Mouse (Mus musculus): Measurements from ENCODE around the gene Mrpl58. TPM values are rescaled to one million over a fixed set of nuclear protein-coding genes. Genes with fewer than 3 reads are reported as not detected.

Gene Mrpl58
- polyA plus RNA-seq, 1 experiment from 2014 or later: 173 TPM

DNA sequence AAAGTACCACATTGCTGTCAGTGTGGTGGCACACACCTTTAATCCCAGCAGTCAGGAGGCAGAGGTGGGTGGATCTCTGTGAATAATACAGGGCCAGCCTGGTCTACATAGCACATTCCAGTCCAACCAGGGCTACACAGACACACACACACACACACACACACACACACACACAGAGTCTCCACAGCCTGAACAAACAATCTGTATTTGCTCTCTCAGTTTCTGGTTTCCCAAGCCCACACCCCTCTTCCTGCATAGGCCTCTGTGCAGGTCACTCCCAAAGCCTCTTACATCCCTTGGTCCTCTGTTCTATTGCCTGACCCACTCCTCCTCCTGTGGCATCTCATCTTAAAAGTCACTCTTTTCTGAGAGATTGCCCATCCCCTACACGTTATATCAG is 31.5 kb upstream of the Mrpl58 start:
- Histone ChIP-seq H3K36me3 (no peaks in the 10 kb centered on the region), H3K4me1 (peaks cover 24% of the 10 kb centered on the region), H3K4me2 (no peak overlapping the region), H3K4me3 (no peak overlapping the region), H3K9me3 (no peaks in the 10 kb centered on the region), H3K27me3 (replicated peaks) (peaks cover 90% of the 10 kb centered on the region), H3K27ac (replicated peaks) (no peak overlapping the region), H3K9ac (no peak overlapping the region)
- WGBS: 37% methylated on average over 1 of the region's 1 CpGs
- no peak for ATAC-seq (ENCODE audit: extremely low read depth, insufficient number of reproducible peaks, low FRiP score, low TSS enrichment)

DNA sequence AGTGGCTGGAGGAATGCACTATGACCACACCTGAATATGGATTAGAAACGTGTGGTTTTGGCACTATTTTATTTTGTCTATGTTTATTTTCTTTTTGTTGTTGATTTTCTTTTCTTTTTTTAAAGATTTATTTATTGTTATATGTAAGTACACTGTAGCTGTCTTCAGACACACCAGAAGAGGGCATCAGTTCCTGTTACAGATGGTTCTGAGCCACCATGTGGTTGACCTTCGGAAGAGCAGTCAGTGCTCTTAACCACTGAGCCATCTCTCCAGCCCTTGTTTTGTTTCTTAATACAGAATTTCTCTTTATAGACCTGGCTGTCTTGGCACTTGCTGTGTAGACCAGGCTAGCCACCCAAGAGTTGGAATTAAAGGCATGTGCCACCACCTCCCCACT is 30.8 kb upstream of the Mrpl58 start:
- Histone ChIP-seq H3K9ac (no peak overlapping the region), H3K4me3 (no peak overlapping the region), H3K9me3 (no peaks in the 10 kb centered on the region), H3K27me3 (replicated peaks) (peaks cover 85% of the 10 kb centered on the region), H3K4me1 (peaks cover 17% of the 10 kb centered on the region), H3K4me2 (no peak overlapping the region), H3K27ac (replicated peaks) (no peak overlapping the region), H3K36me3 (no peaks in the 10 kb centered on the region)
- ATAC-seq (ENCODE audit: extremely low read depth, insufficient number of reproducible peaks, low FRiP score, low TSS enrichment): no peak
- WGBS: 39% methylated on average over 2 of the region's 2 CpGs

DNA sequence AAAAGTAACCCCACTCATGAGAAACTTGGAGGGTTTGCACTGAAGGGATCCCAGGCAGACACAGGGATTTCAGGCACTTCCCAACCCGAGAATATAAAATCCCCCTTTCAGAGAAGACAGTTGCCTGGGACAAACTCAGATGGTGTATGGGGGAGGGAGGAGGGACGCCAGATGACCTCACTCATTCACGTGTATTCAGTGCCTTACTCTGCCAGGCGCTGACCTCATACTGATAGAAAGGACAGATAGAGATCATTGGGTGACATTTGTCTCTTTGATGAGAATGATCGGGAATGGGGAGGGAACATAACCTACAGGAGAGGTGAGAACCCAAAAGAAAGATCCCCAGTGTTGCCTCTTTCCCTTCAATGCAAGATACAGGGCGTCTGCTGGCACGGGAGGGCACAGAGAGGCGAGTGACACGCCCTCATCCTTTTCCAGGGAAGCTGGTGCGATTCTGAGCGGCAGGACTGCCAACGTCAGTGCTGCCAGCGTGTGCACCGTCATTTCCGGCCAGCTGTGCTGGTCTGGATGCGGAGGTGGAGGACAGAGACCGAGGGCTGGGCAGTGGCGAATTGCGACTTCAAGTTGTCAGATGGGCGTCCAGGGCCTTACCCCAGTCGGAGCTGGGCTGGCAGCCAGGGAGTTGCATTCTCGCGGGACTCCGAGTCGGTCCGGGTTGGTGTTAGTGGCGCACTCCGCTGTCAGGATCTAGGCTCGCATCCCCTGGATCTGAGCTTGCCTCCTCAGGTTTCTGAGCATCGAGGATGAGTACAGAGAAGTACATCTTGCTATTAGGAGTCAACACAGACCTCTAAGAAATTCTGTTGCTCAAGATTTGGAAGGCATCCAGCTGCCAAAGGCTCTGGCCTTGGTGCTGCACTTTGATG is 29.5 kb upstream of the Mrpl58 start:
- 2% methylated on average over 30 of the region's 30 CpGs for WGBS
- H3K27me3 ChIP-seq (replicated peaks): peaks cover 74% of the 10 kb centered on the region
- no peak; the same call in 1 of the 2 replicates for ATAC-seq (ENCODE audit: extremely low read depth, insufficient number of reproducible peaks, low FRiP score, low TSS enrichment)

DNA sequence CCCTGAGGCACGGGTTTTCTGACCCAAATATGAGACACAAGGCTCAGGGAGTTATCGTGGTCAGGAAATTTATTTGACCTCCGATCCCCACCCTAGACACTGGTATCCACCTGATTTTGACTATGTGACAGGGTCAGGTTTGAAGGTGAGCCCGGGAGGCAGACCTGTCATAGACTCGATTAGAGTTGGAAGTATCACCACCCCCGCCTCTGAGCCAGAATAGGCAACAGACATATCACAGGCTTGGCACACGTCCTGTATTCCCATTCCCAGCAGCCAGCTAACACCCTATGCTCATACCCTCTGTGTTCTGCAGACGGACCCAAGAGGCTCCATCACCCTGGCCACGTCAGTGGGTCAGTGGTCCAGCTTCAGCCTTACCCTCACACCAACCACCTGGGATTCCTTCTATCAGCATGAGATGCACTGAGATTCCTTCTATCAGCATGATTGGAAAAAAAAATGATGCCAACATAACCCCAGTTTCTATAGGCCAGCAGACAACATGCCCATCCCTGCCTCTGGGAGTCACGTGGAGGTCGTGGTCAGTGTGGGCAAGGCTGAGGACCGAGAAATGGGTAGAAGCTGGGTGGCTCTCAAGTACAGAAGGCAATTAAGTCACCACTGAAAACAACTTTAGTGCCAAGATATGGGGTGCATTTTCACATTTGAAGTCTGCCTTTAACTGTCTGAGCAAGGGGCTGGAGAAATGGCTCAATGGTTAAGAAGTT is 28.7 kb upstream of the Mrpl58 start:
- Histone ChIP-seq H3K27me3 (replicated peaks) (peaks cover 66% of the 10 kb centered on the region), H3K27ac (replicated peaks) (no peak overlapping the region; the same call in 1 of the 2 replicates), H3K4me1 (peaks cover 16% of the 10 kb centered on the region), H3K9ac (peak overlapping the region; percentile 76), H3K4me2 (peak overlapping the region; percentile 82), H3K36me3 (no peaks in the 10 kb centered on the region), H3K4me3 (peak overlapping the region; percentile 49), H3K9me3 (no peaks in the 10 kb centered on the region; the same call in 1 of the 2 replicates)
- 51% methylated on average over 12 of the region's 12 CpGs for WGBS
- ATAC-seq (ENCODE audit: extremely low read depth, insufficient number of reproducible peaks, low FRiP score, low TSS enrichment): no peak

More for the DNA sequence above, 29.5 kb upstream of the Mrpl58 start:
- Histone ChIP-seq H3K27ac (replicated peaks) (no peak overlapping the region; the same call in 1 of the 2 replicates), H3K9me3 (no peaks in the 10 kb centered on the region; the same call in 1 of the 2 replicates), H3K4me2 (peak overlapping the region; percentile 82), H3K4me1 (peaks cover 16% of the 10 kb centered on the region), H3K9ac (peak overlapping the region; percentile 76), H3K4me3 (peak overlapping the region; percentile 49), H3K36me3 (no peaks in the 10 kb centered on the region)

DNA sequence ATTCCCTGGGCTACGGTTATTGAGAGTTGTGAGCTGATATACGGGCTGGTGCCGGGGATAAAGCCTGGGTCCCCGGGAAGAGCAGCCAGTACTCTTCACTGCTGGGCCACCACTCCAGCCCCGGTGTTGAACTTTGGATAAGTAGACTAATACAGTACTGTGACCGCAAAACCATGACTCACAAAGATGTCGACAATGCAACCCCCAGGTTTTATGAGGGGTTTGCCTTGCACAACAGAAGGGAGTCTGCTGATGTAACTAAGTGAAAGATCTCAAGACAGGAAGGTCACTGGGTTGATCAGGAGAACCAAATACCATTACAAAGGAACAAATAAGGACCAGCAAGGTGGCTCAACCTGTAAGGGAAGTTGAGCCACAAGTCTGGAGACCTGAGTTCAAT is 26.8 kb upstream of the Mrpl58 start:
- H3K9me3 ChIP-seq: no peaks in the 10 kb centered on the region; the same call in 1 of the 2 replicates
- no peak overlapping the region for H3K4me2 ChIP-seq
- WGBS: 57% methylated on average over 7 of the region's 7 CpGs
- peaks cover 21% of the 10 kb centered on the region for H3K4me1 ChIP-seq
- no peaks in the 10 kb centered on the region for H3K36me3 ChIP-seq
- H3K9ac ChIP-seq: no peak overlapping the region
- H3K4me3 ChIP-seq: no peak overlapping the region
- H3K27ac ChIP-seq (replicated peaks): no peak overlapping the region
- H3K27me3 ChIP-seq (replicated peaks): peaks cover 48% of the 10 kb centered on the region
- ATAC-seq (ENCODE audit: extremely low read depth, insufficient number of reproducible peaks, low FRiP score, low TSS enrichment): no peak

DNA sequence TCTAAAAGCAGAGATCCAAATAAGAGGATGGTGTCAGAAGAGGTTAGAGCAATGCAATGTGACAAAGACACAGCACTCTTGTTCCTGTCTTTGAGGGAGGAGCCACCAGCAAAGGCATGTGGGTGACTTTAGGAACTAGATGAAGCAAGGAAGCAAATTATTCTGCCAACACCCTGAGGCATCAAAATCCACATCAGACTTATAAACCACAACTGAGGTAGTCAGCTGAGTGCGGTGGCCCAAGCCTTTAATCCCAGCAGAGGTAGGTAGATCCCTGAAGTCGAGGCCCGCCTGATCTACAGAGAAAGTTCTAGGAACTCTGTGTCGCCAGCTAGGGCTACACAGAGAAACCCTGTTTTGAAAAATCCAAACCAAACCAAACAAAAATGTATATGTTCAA is 26.3 kb upstream of the Mrpl58 start:
- no peaks in the 10 kb centered on the region for H3K36me3 ChIP-seq
- H3K4me2 ChIP-seq: no peak overlapping the region
- H3K4me3 ChIP-seq: no peak overlapping the region
- 78% methylated on average over 4 of the region's 4 CpGs for WGBS
- no peaks in the 10 kb centered on the region; the same call in 1 of the 2 replicates for H3K9me3 ChIP-seq
- H3K27me3 ChIP-seq (replicated peaks): peaks cover 43% of the 10 kb centered on the region
- no peak overlapping the region for H3K9ac ChIP-seq
- H3K4me1 ChIP-seq: peaks cover 21% of the 10 kb centered on the region
- ATAC-seq (ENCODE audit: extremely low read depth, insufficient number of reproducible peaks, low FRiP score, low TSS enrichment): no peak
- no peak overlapping the region for H3K27ac ChIP-seq (replicated peaks)

DNA sequence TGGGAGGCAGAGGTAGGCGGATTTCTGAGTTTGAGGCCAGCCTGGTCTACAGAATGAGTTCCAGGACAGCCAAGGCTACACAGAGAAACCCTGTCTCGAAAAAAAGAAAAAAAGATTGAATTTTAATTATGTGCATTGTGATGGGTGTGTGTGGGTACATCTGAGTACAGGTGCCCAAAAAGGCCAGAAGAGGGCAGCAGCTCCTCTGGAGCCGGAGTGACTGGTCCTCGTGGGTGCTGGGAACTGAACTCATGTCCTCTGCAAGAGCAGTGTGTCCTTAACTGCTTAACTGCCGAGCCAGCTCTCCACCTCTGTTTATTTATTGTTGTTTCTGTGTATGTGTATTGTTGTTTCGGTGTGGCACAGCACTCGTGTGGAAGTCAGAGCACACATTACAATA is 25.7 kb upstream of the Mrpl58 start:
- no peak for ATAC-seq (ENCODE audit: extremely low read depth, insufficient number of reproducible peaks, low FRiP score, low TSS enrichment)
- no peaks in the 10 kb centered on the region for H3K36me3 ChIP-seq
- no peak overlapping the region for H3K4me3 ChIP-seq
- H3K4me1 ChIP-seq: peaks cover 27% of the 10 kb centered on the region
- no peak overlapping the region for H3K4me2 ChIP-seq
- H3K9ac ChIP-seq: no peak overlapping the region
- H3K27ac ChIP-seq (replicated peaks): no peak overlapping the region
- WGBS: 75% methylated on average over 7 of the region's 7 CpGs
- H3K27me3 ChIP-seq (replicated peaks): peaks cover 43% of the 10 kb centered on the region
- H3K9me3 ChIP-seq: no peaks in the 10 kb centered on the region; the same call in 1 of the 2 replicates

DNA sequence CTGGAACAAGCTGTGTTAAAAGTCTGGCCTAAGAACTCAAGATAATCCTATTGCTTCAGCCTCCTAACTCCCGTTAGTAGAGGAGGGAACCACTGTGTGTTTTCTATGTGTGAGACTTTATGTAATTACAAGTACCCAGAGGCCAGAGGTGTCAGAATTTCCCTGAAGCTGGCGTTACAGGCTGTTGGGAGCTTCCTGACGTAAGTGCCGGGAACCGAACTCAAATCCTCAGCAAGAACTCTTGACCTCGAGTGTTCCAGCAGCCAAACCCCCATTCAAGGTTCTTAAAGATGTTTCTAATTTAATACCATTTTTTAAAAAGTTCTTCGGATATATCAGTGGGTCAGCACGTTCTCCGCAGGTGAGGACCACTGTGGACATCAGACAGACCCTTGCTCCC is 22.3 kb upstream of the Mrpl58 start:
- peaks cover 33% of the 10 kb centered on the region for H3K4me1 ChIP-seq
- peak overlapping the region; percentile 72 for H3K4me3 ChIP-seq
- H3K9me3 ChIP-seq: no peaks in the 10 kb centered on the region; the same call in 1 of the 2 replicates
- H3K27ac ChIP-seq (replicated peaks): peak overlapping the region; percentile 29; the same call in 1 of the 2 replicates
- no peak for ATAC-seq (ENCODE audit: extremely low read depth, insufficient number of reproducible peaks, low FRiP score, low TSS enrichment)
- peak overlapping the region; percentile 63; the same call in 1 of the 2 replicates for H3K9ac ChIP-seq
- H3K4me2 ChIP-seq: peak overlapping the region; percentile 83
- H3K27me3 ChIP-seq (replicated peaks): peaks cover 34% of the 10 kb centered on the region
- no peaks in the 10 kb centered on the region for H3K36me3 ChIP-seq
- WGBS: 13% methylated on average over 9 of the region's 9 CpGs

DNA sequence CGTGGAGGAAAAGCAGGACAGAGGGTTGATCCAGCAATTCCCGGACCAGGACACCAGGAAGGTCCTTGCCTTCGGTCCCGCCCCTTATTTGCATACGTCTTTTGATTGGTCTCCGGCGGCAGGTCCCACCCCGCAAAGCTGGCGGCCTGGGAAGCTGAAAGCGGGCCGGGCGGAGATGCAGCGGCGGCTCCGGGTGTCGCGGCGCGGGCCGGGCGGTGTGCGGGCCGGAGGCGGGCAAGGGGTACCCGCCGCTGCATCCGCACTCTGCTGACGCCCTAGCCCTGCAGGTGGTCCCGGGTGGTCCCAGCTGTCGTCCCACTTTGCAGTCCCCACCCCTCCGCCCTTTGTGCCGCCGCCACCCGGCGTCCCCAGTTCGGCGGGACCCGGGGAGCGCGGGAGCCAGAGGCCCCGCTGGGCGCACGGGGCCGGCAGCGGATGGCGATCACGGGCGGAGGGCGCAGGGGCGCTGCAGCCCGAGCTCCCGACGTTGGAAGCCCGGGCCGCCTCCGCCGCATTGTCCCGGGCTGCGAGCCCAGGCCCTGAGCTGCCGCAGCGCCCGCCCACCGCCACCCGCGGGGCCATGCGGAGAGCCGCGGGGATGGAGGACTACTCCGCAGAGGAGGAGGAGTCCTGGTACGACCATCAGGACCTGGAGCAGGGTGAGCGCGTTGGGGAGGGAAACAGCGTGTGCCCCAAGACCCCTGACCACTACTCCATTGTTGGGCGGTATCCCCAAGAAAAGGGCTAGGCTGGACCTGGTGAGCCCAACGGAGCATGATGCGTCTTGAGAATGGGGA is 21.6 kb upstream of the Mrpl58 start, which contains the start of gene Cdr2l:
Gene Cdr2l (plus strand): TSS at position 174 of the 797 bp plus-strand sequence.
- peak; percentile 71; the same call in 1 of the 2 replicates for ATAC-seq (ENCODE audit: extremely low read depth, insufficient number of reproducible peaks, low FRiP score, low TSS enrichment)
- peak within 1 kb of the TSS; percentile 65 for H3K27ac ChIP-seq (replicated peaks)
- H3K4me3 ChIP-seq: peak within 1 kb of the TSS; percentile 72
- under 1% methylated on average over 76 of the region's 76 CpGs for WGBS
- H3K27me3 ChIP-seq (replicated peaks): peaks cover 31% of the 10 kb centered on the region
- H3K4me1 ChIP-seq: peaks cover 33% of the 10 kb centered on the region
- peak within 1 kb of the TSS; percentile 83 for H3K4me2 ChIP-seq
- H3K9me3 ChIP-seq: no peaks in the 10 kb centered on the region; the same call in 1 of the 2 replicates
- H3K9ac ChIP-seq: peak within 1 kb of the TSS; percentile 89
- H3K36me3 ChIP-seq: no peaks in the 10 kb centered on the region

DNA sequence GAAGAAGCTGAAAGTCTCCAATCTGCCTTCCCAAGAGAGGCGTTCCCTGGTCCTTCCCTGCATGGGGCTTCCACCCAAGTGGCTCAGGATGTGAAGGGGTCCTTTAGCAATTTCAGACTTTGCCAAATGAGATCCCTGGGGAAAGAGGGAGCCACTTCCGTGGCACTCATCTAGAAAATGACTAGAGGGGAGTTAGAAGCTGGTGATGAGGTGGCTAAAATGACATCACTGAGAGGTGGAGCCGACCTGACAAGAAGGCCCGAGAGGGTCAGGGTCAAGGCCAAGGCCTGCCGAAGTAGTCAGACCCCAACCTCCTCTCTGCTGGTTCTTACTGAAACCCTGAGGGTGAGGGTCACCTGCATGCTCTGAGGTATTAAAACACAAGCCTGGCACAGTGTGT is 20.7 kb upstream of the Mrpl58 start:
- WGBS: 23% methylated on average over 5 of the region's 5 CpGs
- H3K27ac ChIP-seq (replicated peaks): 0 out of 2 replicates have a peak overlapping the region, but pooled peaks have one; percentile 50

More for the DNA sequence above, 20.7 kb upstream of the Mrpl58 start:
- Histone ChIP-seq H3K4me3 (peak overlapping the region; percentile 72), H3K4me2 (peak overlapping the region; percentile 83), H3K4me1 (peaks cover 33% of the 10 kb centered on the region), H3K36me3 (no peaks in the 10 kb centered on the region), H3K9ac (peak overlapping the region; percentile 89), H3K27me3 (replicated peaks) (peaks cover 28% of the 10 kb centered on the region), H3K9me3 (no peaks in the 10 kb centered on the region; the same call in 1 of the 2 replicates)
- no peak for ATAC-seq (ENCODE audit: extremely low read depth, insufficient number of reproducible peaks, low FRiP score, low TSS enrichment)
